8 mouse cellular contexts compared by ENCODE assay signal in genomic region chr16:3846711-3847518, GRCm38 (mm10). TPM values are rescaled to one million over a fixed set of nuclear protein-coding genes. Genes with fewer than 3 reads are reported as not detected.
DNase-seq lines count a peak whose midpoint lies in the region; ATAC-seq lines count a peak whose summit lies in the region.

Zfp174 (plus strand) TSS chr16:3847268.

- intact Hi-C loops in gastrocnemius, postnatal 14 days (cut with DNase I; ENCODE audit: low total_unique reads), result loop anchor here (10.0 kb wide), 2 partner anchors 58 to 102 kb away; partner anchors contain the start of genes 1700037C18Rik, Cluap1 and Zfp263
- intact Hi-C loops in left cerebral cortex, postnatal 10 days (cut with DNase I), result no loop called here

- peak; percentile 100 for ATAC-seq in inflammation-experienced regulatory T-cells, adult 6 months
- ATAC-seq in megakaryocyte-erythroid progenitor cell, adult 5-6 weeks (replicated peaks; ENCODE audit: low FRiP score, low TSS enrichment, poor library complexity, severe bottlenecking), result peak; percentile 98

- peak; percentile 96 to 99 for DNase-seq in adrenal gland, adult (ENCODE audit: inconsistent age in 2 of 2, low spot score in 1 of 2)
- DNase-seq in embryo, embryonic 10.5 days (ENCODE audit: low spot score), result peak; percentile 99
- peak; percentile 92 for DNase-seq in gastrocnemius, postnatal 14 days
- peak; percentile 95 to 97 for DNase-seq in left cerebral cortex, postnatal 10 days (ENCODE audit: extremely low spot score in 1 of 2, low spot score in 2 of 2)
- DNase-seq in right cerebral cortex, postnatal 25 days, result peak; percentile 91
- peak; percentile 89 to 90 for DNase-seq in urinary bladder, postnatal 4 days (ENCODE audit: low spot score in 2 of 2)

RNA-seq across cellular contexts. Expression of gene Zfp174, which starts in this region (rescaled TPM):
- 1 to 10 TPM; 1.2 to 1.3 TPM for total RNA-seq in gastrocnemius, postnatal 14 days (2021)
- under 1 TPM; 0.48 to 0.80 (median 0.52) TPM for polyA plus RNA-seq in inflammation-experienced regulatory T-cells, adult 6 months (2017; shearing (Covaris generic))
- 1 to 10 TPM; 4.7 TPM for total RNA-seq in left cerebral cortex, postnatal 10 days (2021)
- total RNA-seq in megakaryocyte-erythroid progenitor cell, adult 5-6 weeks (2014; fragmentation: Nextera tagmentation), result 1.1 and 1.4 TPM in 2 replicates
- total RNA-seq in megakaryocyte-erythroid progenitor cell, adult 5-6 weeks (2017), result 0.66 and 1.1 TPM in 2 replicates

Comparison
In these comparisons a context has a peak if more than half of its experiments do, and no peak if none do; other contexts are left out.
1. Peak in every context shown above with its lines: DNase-seq and ATAC-seq.
2. Peak in ATAC-seq in inflammation-experienced regulatory T-cells, adult 6 months; RNA of the gene not detected or under 1 TPM.